Mouse (Mus musculus) midbrain, postnatal 0 days (tissue): ENCODE results near the gene Susd1. TPM values are rescaled to one million over a fixed set of nuclear protein-coding genes. Genes with fewer than 3 reads are reported as not detected.
A peak's percentile ranks its signal among the peaks of the same experiment; 100 is the strongest.

ENCODE experiments used
- ATAC-seq: fragments of 200-750 bp; cut with Nextera tagmentation; 2 replicates; pipeline ENCODE4 v1.8.0; 2017; ENCODE audit warnings: moderate number of reproducible peaks, mild to moderate bottlenecking, moderate TSS enrichment, moderate library complexity; ENCODE audit not compliant: low FRiP score
- DNase-seq: peaks from one replicate; pipeline ENCODE4 v3.0.0-alpha.2; 2015; ENCODE audit warnings: low spot score
- H3K27ac ChIP-seq: fragments of 300-500 bp; sonication (generic); 2 replicates; pipeline ENCODE4 v1.5.1; 2014; ENCODE audit warnings: low read depth, mild to moderate bottlenecking, low read length, mixed read lengths
- H3K27me3 ChIP-seq: fragments of 300-500 bp; sonication (generic); 2 replicates; pipeline ENCODE4 v1.6.1; 2014; ENCODE audit warnings: low read length, control low read depth, mixed read lengths; ENCODE audit not compliant: insufficient read depth
- H3K36me3 ChIP-seq: fragments of 300-500 bp; sonication (generic); 2 replicates; pipeline ENCODE4 v1.6.1; 2014; ENCODE audit warnings: low read length, control low read depth, mixed read lengths; ENCODE audit not compliant: insufficient read depth
- H3K4me1 ChIP-seq: fragments of 300-500 bp; sonication (generic); 2 replicates; pipeline ENCODE4 v1.6.1; 2014; ENCODE audit warnings: mild to moderate bottlenecking, control low read depth, antibody characterized with exemption, low read length, mixed read lengths; ENCODE audit not compliant: insufficient read depth
- H3K4me2 ChIP-seq: fragments of 300-500 bp; sonication (generic); 2 replicates; pipeline ENCODE4 v1.6.1; 2014; ENCODE audit warnings: low read depth, mild to moderate bottlenecking, low read length, mixed read lengths; ENCODE audit not compliant: poor library complexity, severe bottlenecking
- H3K4me3 ChIP-seq: fragments of 300-500 bp; sonication (generic); 2 replicates; pipeline ENCODE4 v1.5.1; 2014; ENCODE audit warnings: low read depth, mild to moderate bottlenecking, low read length, moderate library complexity
- H3K9ac ChIP-seq: fragments of 300-500 bp; sonication (generic); replicated peaks from 2 replicates; pipeline ENCODE4 v1.6.1; 2014; ENCODE audit warnings: mild to moderate bottlenecking, low read length, moderate library complexity, mixed read lengths; ENCODE audit not compliant: poor library complexity, severe bottlenecking
- H3K9me3 ChIP-seq: fragments of 300-500 bp; sonication (generic); 2 replicates; pipeline ENCODE4 v1.6.1; 2016; ENCODE audit warnings: low read length, control low read depth
- CTCF ChIP-seq: IDR thresholded peaks from 2 replicates; pipeline ENCODE4 v1.5.1; 2016; ENCODE audit warnings: antibody characterized with exemption, mild to moderate bottlenecking
- WGBS: fragments of 180-500 bp; shearing (Covaris S2); extraction: QIAGEN DNeasy Blood & Tissue Kit; methylation state at CpG from one replicate; pipeline ENCODE4 v1.1.7; 2014; 5-methylcytosine and 5-hydroxymethylcytosine counted together
- polyA plus RNA-seq: library from polyadenylated mRNA; unstranded; fragments of >200 nt; fragmentation: Nextera tagmentation; extraction: Ambion mirVana; gene quantifications from 2 replicates; pipeline ENCODE4 v1.2.1, GENCODE M21; 2015
- total RNA-seq: library from RNA; depleted of rRNA; stranded (reverse); fragments of >200 nt; gene quantifications from 2 replicates; pipeline ENCODE4 v1.2.3, GENCODE M21; 2014

The Susd1 gene
- total and polyA plus RNA-seq, 2 experiments from 2014 or later: 2.0 to 8.9 TPM

DNA sequence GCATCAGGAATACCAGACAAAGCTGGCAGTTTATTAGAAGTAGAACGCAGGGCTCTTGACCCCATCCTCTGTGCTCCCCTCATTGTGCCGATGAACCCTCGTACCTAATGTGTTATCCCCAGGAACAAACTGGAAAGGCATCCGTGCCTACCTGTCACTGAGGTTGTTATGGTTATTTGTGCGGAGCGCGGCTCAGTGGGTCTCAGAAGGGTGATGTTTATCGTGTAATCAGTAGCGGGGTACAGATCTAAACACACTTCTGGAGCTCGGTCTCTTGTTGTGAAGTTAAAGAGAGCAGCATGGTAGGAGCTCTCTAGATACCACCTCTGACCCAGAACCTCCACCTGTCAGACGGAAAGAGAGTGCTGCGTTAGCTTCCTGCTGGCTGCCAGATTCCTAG lies 72.9 kb downstream of the Susd1 start:
- H3K4me3 ChIP-seq: no peak overlapping the region
- H3K4me1 ChIP-seq: no peaks in the 10 kb centered on the region
- no peak for TF ChIP-seq CTCF
- H3K4me2 ChIP-seq: no peak overlapping the region
- no peaks in the 10 kb centered on the region for H3K27me3 ChIP-seq
- no peak for ATAC-seq
- WGBS: 88% methylated on average over 12 of the region's 12 CpGs
- DNase-seq: no peak
- H3K27ac ChIP-seq: no peak overlapping the region
- H3K9me3 ChIP-seq: no peaks in the 10 kb centered on the region
- H3K36me3 ChIP-seq: no peaks in the 10 kb centered on the region
- no peak overlapping the region for H3K9ac ChIP-seq

DNA sequence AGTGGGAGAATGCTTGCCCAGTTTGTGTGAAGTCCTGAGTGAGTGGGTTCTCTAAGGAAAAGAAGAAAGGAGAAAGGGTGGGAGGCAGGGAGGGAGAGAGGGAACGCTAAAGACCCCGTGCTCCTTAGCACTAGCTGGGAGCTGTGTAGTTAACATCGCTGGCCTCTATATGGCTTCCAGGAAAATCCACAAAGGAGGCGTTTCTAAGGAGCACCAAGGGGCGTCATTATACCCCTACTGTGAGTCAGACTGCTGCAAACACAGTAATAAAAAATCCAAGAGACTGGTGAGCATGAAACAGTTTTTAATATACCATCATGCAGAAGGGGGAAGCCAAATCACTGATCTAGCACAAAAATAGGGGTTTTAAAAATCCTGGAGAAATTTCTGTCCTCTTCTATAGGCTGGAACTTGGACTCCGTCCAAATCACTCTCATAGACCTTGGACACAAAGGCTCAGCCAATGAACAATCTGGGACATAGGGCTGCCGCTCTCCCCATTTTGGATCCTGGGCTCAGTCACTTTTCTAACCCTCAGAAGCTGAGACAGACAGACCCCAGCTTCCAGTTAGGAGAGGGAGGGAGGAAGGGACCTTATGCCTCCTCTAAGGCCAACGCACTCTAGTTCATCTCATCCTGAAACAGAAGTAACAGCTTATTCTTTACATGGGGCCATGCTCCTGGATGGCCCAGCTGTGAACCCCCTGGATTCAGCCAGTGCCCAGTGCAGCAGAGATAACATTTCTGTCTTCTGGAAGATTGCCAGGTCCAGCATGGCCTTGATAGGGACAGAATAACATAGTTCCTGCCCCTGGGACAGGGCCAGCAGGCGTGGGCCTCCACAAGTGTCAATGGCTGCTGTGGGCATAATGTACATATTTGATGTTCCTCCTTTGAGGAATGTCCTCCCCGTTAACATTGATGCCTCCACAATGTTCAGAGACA lies 73.9 kb downstream of the Susd1 start:
- DNase-seq: no peak
- Histone ChIP-seq H3K27ac (no peak overlapping the region), H3K9ac (no peak overlapping the region), H3K9me3 (no peaks in the 10 kb centered on the region), H3K4me2 (no peak overlapping the region), H3K4me1 (no peaks in the 10 kb centered on the region), H3K27me3 (no peaks in the 10 kb centered on the region), H3K4me3 (no peak overlapping the region), H3K36me3 (no peaks in the 10 kb centered on the region)
- no peak for ATAC-seq
- no peak for TF ChIP-seq CTCF
- WGBS: 60% methylated on average over 10 of the region's 10 CpGs

DNA sequence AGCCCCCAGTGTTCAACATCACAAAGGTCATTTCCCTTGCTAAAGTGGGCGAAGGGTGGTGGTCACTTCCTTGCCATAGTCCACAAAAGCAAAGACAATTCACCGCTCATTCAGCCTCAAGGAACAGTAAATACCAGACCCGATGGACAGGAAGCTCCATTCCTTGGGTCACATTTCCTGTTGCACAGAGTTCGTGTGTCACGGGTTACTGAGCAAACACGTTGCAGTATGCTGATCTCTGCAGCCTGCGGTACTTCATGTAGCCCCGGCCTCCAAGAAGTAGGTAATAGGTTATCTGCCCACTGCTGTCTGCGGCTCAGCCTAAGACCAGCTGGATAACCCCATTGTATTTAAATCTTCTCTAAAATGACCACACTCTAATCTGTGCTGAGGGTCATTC lies 75.4 kb downstream of the Susd1 start:
- no peaks in the 10 kb centered on the region for H3K36me3 ChIP-seq
- H3K27ac ChIP-seq: no peak overlapping the region
- H3K27me3 ChIP-seq: no peaks in the 10 kb centered on the region
- WGBS: 79% methylated on average over 9 of the region's 9 CpGs
- DNase-seq: no peak
- H3K4me1 ChIP-seq: no peaks in the 10 kb centered on the region
- no peak for TF ChIP-seq CTCF
- no peak overlapping the region for H3K4me2 ChIP-seq
- H3K9ac ChIP-seq: no peak overlapping the region
- H3K4me3 ChIP-seq: no peak overlapping the region
- no peaks in the 10 kb centered on the region for H3K9me3 ChIP-seq
- no peak for ATAC-seq

DNA sequence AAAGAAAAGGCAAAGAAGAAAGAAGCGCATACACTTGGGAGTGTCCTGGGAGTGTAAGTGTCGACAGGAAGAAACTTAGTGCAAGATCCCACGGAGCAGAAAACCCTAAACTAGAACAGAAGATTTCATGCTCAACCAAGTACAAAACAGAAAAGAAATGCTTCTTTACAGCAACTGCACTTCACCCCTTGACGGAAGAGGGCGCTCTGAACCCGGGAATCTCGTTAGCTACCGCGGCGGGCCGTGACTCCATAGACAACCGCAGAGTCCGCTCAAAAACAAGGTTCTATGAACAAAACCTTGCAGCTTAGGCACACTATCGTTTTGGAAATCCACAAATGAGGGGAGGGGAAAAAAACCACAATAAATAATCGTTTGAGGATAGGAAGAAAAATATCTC lies 77.7 kb downstream of the Susd1 start:
- Histone ChIP-seq H3K4me3 (no peak overlapping the region), H3K27me3 (no peaks in the 10 kb centered on the region), H3K4me1 (no peaks in the 10 kb centered on the region), H3K9ac (0 out of 2 replicates have a peak overlapping the region, but pooled peaks have one; percentile 19), H3K9me3 (no peaks in the 10 kb centered on the region), H3K4me2 (no peak overlapping the region), H3K27ac (no peak overlapping the region), H3K36me3 (no peaks in the 10 kb centered on the region)
- WGBS: 2% methylated on average over 15 of the region's 15 CpGs
- peak; percentile 94 for TF ChIP-seq CTCF
- ATAC-seq: peak; percentile 42; the same call in 1 of the 2 replicates
- DNase-seq: peak; percentile 77

DNA sequence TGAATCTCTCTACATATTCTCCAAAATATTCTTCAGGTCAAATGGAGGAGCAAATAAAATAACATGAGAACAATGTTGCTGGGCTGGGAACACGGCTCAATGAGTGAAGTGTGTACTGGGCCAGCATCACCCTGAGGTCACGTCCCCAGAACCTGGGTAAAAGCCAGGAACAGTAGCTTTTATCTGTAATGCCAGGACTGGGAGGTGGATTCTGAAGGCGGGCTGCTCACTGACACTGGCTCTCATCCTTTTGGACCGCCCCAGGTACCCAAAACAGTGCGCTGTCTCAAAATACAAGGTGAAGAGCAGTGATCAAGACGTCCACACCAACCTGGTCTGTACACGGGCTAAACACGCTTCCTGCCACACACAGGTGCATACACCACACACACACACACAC lies 78.5 kb downstream of the Susd1 start:
- H3K4me1 ChIP-seq: no peaks in the 10 kb centered on the region
- no peak for DNase-seq
- H3K4me3 ChIP-seq: no peak overlapping the region
- 88% methylated on average over 8 of the region's 8 CpGs for WGBS
- no peak overlapping the region for H3K9ac ChIP-seq
- no peaks in the 10 kb centered on the region for H3K27me3 ChIP-seq
- no peak overlapping the region for H3K27ac ChIP-seq
- no peak overlapping the region for H3K4me2 ChIP-seq
- no peaks in the 10 kb centered on the region for H3K36me3 ChIP-seq
- no peak for ATAC-seq
- no peaks in the 10 kb centered on the region for H3K9me3 ChIP-seq
- TF ChIP-seq CTCF: no peak

DNA sequence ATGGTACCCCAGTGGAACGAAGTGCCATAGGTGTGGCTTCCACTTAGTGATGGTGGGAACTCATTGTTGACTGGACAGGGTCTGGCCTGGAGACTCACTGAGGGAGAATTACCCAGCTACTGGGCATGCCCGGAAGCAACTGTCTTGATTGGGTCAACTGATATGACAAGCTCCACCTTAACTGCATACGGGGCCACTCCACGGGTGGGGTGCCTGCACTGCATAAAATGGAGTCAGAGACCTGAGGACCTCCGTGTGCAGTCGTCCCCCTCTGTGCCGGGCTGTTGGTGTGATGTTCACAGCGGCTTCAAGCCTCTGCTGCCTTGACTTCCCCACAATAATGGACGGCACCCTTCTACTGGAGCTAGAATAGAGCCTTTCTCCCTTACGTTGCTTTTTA lies 79.5 kb downstream of the Susd1 start:
- no peaks in the 10 kb centered on the region for H3K27me3 ChIP-seq
- H3K9ac ChIP-seq: no peak overlapping the region
- H3K4me2 ChIP-seq: no peak overlapping the region
- H3K27ac ChIP-seq: no peak overlapping the region
- H3K36me3 ChIP-seq: no peaks in the 10 kb centered on the region
- no peak for TF ChIP-seq CTCF
- H3K4me3 ChIP-seq: no peak overlapping the region
- WGBS: 84% methylated on average over 10 of the region's 10 CpGs
- no peaks in the 10 kb centered on the region for H3K4me1 ChIP-seq
- ATAC-seq (no peak), DNase-seq (no peak)
- no peaks in the 10 kb centered on the region for H3K9me3 ChIP-seq
